Mouse (Mus musculus) mesoderm, embryonic 11.5 days (tissue): ENCODE measurements around the gene Acadl.

ENCODE experiments used
- DNase-seq: peaks from one replicate; pipeline ENCODE4 v3.0.0-alpha.2; 2012; ENCODE audit warnings: low read depth, low spot score

The Acadl gene

DNA sequence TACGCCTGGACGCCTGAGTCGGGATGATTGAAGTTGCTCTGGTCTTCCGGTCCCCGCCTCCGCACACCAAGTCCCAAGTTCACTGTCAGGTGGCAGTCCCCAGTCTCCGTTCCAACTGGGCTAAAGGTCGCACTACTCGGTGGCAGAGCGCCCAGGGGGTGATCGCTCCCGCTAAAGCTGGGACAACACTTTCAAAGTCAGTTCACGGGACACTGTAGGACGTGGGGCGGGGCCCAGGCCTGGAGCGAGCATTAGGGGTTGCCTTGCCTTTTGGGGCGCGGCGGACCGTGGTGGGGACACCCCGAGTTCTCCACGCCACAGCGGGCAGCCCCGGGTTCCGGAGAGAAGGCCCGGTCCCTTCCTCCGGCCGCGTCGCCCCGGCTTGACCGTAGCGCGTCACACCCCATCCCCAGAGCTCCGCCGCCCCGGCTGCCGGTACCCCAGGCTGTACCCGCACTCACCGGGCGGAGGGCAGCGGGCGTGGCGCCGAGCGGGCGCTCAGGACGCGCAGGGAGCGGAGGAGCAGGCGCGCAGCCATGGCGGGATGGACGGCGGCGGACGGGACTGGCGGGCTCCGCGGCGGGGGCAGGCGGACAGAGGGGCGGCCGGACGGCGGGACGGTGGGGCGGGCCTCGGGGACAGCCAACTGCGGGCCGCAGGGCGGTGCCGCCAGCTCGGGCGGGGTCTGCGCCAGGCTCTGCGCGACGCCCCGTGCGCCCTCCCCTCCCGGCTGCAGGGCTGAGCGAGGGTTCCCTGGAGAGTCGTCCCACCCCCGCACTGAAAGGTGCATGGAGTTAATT lies at the start of gene Acadl:
Gene Acadl (minus strand): TSS at position 566 of the 800 bp plus-strand sequence.
- DNase-seq = peak; percentile 51

DNA sequence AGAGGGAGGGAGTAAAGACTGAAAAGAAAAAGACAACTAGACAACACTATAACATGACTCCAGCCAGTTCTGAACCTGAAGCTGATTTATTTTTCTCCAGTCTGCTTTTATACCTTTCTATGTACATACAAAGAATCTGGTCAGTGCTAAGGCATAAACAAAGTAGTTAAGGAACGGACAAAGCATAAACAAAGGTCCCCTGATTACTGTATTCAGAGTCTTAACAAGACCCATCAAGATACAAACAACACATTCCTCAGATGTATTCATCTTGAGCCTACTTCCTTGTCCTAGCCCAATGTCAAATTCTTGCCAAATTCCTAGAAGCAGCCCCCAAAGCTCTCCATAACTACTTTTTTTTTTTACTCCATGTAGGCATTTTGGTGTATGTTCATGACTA lies 49.2 kb upstream of the Acadl start:
- no peak for DNase-seq

DNA sequence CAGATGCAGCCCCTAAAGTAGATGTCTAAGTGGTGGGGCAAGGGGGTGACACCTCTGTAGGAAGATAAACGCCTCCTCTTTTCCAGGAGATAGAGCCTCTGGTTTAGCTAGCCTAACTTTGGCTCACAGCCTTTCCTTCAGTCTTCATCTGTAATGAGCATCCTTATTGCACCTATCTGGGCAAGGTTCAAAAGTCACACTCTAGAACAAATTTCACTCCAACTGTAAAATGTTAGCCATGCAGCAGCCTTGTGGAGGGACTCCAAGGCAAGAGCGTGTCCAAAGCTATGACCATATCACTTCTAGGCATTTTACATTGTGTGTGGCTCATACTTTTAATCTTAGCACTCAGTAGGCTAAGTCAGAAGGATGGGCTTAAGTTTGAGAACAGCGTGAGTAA lies 39.5 kb upstream of the Acadl start:
- no peak for DNase-seq

DNA sequence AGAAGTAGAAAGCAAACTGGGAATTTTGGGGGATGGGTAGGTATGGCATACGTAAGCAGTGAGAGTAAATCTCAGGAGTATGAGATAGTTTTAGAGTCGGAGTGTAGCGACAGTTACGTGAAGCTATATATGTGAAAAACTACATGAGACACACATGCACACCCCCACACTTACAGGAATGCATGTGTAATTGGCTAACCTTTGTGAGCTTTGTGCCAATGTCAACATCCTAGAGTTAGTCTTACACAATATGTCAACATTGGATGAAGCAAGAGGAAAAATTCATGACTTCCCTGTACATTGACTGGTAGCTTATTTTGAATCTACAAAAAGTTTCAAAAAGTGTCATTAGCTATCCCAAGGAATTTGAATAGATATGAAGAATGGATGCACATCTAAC lies 37.9 kb upstream of the Acadl start:
- no peak for DNase-seq

DNA sequence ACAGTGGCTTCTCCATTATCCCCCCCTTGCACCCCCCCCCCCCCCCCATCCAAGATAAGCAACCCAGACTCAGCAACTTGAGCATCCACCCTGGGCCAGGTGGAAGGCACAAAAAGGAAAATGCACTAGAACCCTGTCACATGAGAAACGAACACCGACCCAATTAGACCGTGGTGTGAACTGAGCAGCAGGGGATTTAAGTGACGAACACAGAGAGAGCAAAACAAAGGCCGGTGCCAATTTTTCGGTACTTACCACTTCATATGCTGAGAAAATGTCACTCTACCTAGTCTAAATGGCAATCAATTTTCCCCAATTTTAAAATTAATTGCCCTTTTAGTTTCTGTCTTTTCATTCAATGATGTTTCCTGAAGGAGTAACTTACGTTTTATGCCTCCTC lies 35.2 kb upstream of the Acadl start:
- DNase-seq = no peak

DNA sequence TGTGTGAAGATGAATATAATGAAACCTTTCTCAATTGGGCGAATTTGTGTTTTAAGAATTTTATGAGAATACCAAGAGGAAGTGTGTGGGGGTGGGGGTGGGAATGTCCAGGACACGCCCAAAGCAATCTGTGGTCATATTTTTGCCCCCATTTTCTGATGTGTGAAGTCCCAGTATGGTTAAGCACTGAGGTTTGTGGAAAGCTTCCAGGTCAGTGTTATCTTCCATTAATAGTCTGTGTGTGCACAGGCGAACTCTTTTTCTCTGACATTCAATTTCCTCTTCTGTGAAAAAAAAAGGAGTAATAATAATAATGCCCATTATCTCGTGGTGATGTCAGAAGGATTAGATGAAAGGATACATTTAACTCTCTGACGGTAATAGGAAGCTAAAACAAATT lies 33.5 kb upstream of the Acadl start:
- no peak for DNase-seq

DNA sequence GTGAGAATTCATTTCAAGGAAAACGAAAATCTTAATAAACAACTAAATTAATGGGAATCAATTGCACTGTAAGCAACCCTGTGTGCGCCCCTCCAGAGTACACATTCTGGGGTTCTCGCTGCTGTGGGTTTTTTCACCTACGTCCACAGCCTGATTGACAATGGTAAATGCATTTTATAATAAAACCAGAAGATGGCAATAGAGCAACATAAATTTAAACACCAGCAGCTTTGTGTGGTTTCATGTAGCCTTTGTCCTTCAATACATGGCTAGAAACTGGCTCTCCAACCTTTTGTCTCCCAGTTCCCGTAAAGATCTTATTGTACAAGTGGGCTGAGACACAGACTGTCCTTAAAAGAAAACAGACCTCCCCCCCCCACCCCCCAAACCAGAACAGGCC lies 33.0 kb upstream of the Acadl start:
- no peak for DNase-seq

DNA sequence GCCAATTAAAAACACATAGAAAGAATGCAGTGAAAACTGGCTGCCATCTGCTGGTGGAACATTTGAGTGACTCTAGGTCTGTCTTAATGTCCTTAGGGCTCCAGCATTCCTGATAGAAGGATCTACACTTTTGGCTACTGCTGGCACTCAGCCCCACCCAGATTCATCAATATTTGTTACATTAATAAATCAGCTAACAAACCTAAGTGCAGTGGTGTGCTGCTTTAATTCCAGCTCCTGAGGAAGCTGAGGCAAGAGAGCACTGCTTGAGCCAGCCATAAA lies 32.7 kb upstream of the Acadl start:
- DNase-seq = peak; percentile 27

DNA sequence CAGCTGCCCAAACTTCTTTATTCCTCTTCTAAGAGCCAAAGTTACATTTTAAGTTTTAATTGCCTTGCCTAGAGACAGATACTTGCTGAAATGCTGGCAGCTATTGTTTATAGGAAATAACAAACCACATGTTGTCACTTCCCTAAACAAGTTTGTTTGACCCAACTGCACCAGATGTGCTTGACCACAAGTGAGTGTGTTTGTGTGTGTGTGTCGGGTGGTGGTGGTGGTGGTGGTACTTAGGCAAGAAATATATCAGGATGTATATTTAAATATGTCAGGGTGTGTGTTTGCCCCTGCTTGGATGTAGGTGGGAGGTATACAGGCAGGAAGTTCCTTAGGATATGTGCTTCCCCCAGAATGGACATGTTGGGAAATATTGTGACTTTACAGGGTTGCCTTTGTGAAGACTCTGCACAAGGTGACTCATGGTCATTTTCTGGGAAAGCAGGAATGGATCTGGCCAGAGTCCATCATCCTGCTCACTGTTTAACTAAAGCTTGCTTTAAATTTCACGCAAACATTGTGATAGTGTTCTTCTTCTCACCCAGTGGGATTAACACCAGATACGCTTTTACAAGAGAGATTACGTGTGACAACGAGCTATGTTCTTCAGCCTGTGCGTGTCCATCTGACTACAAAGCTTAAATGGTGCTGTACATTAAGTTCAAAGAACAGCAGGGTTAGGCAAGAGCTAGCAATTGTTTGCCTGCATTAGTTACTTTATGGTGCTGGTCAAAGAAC lies 32.2 kb upstream of the Acadl start:
- no peak for DNase-seq

DNA sequence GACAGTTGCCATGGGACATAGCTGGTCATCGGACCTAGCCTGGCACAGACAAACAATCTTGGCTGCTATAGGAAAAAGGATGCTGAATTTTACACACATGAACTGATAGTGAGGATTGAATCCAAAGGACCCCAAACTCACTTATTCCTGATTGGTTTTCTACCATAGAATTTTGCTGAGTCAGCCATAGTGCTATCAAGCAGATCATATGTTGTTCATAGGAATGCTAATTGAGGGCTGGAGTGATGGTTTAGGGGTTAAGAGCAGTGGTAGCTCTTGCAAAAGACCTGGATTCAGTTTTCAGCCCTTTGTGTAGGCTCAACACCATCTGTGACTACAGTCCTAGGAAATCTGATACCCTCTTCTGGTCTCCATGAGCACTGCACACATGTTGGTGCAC lies 24.1 kb upstream of the Acadl start:
- no peak for DNase-seq

DNA sequence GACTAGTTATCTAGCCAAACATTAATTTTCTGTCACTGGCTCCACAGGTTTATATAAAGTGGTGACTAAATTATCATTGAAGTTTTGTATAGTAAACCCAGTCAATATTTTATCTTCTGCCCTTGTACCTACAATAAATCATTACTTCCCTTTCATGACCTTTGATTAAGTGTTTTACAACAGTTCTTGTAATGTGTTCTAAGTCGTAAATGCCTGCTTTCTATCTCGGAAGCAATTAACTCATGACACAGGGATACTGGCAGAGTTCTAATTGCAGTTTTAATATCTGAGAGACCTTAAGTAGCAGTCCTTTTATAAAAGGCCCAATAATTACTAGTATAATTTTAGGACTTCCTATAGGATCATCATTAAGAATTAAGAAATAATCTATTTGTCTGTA lies 17.1 kb upstream of the Acadl start:
- no peak for DNase-seq

DNA sequence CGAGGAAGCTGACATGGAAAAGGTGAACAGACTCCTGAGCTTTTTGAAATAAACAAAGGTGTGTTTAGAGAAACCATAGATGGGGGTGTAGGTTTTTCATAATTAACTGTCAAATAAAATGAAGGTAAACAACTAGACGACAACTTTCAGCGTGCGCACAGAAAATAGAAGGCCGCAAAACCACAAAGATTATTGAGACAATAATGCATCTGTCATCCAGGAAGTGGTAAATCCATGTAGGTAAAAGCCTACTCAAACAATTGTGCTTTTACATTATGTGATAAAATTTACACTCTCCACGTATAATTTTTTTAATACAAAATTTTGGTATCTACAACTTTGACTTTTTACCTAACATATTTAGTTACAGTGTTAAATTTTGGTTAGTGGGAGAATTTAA lies 11.7 kb upstream of the Acadl start:
- no peak for DNase-seq

DNA sequence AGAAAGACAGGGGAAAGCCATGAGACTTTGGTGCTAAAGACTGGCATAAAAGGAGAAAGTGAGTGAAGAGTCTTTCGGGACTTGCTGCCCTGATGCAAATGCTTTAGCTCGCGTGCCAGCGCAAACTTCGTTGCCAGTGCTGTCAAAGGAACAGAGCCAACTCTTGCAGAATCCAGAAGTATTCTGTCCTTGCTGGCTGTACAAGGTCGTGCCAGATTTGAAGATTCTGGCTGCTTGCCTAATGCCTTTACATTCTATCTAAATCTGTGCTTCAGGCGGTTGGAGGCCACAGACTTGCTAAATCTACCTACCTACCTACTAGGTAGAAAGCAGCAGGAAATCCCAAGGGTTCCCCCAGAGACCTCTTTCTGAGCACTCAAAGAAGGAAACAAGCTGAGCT lies 8.5 kb upstream of the Acadl start:
- DNase-seq = no peak

DNA sequence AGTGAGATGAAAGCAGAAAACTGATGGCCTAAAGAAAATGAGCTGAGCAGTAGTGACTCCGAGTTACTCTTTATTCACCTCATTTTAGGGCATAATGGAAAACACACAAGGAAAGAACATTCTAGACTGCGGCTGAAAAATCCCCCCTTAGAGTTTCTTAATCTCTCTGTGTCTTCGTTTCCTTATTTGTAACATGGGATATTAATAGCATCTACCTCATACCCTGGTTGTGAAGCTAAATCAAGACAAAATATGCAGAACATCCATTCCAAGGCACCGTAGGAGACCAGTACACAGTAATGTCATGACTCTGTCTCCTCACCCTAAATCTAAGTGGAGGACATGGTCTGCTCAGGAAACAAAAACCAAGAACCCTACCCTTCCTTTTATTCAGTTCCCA lies 2.6 kb upstream of the Acadl start:
- DNase-seq = no peak

DNA sequence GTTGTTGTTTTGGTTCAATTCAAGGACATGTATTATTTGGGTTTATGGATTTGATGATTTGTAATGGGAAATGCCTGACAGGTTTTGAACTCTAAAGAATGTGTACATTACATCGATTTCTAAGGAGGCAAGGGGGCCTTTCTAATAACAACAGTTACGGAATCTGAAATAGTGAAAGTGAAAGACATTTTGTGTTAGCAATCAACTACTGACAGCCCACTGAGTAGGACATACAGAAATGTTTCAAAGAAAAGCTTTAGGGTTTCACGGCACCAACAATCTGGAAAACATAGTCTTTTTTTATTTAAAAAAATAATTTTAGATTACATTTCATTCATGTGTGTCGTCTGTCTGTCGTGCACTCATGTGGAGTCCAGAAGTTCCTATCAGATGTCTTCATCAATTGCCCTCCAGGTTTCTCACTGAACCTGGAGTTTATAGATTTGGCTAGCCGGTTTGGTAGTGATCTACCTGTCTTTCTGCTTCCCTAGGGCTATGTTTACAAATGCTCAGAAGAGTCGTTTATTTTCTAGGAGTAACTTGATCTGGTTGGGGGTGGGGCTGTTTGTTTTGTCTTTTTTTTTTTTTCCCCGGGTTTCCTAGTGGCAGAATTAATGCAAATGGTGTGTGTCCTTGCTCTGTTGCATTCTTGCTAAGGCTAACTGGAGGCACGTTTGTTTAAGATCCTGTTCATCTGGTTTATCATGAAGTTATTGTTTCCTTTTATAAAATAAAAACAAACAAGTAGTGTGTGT lies 841 bp upstream of the Acadl start:
- no peak for DNase-seq

DNA sequence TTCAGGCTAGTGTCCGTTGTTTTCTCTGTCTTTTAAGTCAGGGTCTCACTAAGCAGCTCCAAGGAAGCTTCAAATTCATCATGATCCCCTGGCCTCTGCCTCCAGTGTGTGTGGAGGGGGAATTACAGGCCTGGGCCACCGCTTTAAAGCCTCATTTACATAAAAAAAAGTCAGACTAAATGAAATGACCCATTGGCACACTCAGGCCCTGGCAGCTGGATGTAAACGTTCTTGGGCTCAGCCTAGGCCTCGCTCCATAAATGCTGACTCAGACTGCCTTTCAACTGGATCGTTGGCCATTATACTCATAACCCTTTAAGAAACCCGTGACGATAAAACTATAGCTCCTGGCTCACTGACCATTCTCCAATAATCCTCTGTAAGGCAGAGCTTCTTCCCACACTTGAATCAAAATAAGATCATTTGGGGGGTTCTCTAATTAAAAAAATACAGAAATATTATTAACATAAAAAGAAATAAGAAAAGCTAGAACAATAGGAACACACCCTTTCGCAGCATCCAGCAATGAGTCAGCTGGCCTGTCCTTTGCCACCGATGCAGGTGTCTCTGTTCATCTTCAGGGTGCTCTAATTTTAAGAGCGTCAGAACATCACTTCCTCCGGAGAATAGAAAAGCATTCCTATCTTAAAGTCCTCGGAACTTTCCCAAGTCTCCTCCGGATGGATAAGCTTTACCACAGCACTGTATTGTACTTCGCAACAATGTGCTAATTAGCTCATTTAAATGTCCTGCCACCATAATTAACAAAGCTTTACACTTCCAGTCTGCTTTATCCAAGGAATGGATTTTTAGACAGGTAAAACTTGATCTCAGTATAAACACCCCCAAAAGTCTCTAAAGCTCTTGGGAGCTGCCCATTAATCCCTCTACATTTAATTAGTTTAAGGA lies 1.1 kb downstream of the Acadl start:
- peak; percentile 30 for DNase-seq

DNA sequence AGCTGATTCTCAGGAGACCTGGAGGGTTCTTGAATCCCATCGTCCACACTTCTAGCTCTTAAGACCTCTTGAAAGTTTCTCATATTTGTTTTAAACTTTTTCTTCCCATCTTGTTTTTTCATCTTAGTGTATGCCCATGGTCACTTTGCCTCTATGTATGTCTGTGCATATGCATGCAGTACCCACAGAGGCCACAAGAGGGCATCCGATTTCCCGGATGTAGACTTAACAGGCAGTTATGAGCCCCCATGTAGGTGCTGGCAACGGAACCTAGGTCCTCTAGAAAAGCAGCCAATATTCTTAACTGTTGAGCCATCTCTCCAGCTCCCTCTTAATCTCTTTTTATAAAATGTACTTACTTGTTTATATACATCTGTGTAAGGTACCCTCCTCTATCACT lies 15.6 kb downstream of the Acadl start:
- DNase-seq = no peak

DNA sequence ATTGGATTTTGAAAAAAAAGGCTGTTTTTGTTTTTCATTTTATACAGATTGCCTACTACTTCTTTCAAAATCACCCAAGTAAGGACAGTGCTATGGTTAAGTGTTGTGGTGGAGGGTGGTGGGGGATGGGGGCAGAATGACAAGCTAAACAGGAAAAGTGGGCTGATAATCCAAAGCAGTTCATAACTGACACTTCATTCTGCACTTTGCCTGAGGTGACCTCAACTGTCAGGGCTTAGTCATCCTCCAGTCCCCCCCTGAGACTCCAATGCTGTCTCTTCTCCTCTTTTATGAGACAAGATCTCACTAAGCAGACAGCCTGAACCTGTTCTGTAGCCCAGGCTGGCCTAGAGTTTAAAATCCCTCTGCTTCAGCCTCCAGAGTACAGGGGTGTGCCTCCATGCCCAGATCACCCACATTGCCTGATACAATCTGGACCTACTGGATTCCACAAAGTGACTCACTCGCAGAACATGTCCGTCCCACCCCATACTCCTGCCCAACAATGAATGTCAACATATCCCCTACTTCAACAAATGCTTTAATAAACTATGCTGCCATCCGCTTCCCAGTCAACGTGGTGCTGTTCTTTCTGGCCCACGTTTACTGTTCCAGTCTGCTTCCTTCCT lies 17.3 kb downstream of the Acadl start:
- DNase-seq = no peak

DNA sequence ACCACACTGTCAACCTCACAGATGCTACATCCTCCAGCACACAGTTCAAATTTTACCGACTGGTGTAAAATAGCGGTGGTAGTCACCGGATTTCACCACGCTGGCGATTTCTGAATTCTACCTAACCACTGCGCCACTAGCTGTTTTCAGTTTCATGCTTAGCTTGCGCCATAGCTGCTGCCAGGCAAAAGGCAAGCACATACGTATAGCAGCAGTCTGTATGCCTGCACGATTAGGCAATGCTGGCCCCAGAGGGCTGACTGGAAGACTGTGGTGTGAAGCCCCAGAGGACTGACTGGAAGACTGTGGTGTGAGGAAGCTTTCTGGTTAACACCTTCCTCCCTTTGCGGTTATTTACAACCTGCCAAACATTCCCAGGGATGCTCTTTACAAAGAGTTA lies 21.1 kb downstream of the Acadl start:
- no peak for DNase-seq

DNA sequence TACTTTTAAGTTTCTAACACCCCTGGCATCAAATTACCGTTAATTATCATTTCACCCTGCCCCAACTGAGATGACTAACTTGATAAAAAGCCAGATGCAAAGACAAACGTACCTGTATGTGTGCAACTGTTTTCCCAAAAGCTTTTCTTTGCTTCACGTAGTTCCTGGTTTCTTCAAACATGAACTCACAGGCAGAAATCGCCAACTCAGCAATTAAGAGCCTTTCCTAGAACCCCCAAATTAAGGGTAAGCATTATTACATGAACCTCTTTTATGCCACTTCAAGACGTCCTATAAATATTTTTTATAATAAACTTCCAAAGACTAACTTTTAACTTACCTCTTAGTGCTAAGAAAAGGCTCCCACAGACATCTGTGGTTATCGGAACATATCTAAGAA lies 21.6 kb downstream of the Acadl start:
- no peak for DNase-seq

DNA sequence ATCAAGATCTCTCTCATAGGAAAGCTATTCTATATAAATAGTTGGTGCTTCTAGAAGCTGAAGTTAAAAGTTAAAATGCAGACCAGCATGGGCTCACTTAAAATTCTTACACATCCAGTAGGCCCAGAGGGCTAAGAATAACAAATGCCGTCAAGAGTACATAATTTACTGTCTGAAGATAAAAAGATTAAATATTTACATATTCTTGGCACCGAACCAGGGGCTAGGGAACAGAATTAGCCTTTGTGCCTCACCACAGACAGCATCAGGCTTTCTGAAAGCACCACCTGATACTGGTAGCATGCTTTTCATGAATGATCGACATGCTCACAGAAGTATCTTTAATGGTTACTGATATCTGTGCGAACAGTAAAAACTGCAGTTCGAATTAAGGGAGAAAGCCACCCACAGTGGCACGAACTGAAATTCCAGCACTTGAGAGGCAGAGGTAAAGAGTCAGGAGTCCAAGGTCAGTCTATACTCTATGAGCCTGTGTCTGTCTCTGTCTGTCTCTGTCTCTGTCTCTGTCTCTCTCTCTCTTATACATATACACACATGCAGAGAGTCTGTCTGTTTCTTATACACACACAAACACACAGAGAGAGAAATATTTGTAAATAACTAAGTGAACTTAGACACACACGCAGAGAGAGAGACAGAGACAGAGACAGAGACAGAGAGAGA lies 23.2 kb downstream of the Acadl start:
- DNase-seq = no peak
